Mouse (Mus musculus) cortical plate, adult 2 months (tissue): Measurements from ENCODE around the gene Ptms.

Source experiments
- CTCF ChIP-seq: fragments of 200-500 bp; IDR thresholded peaks from 2 replicates; pipeline ENCODE4 v1.5.1; 2011; ENCODE audit warnings: mild to moderate bottlenecking, control low read depth, low read length; ENCODE audit not compliant: insufficient read depth; ENCODE audit errors: extremely low read depth
- POLR2A ChIP-seq: fragments of 200-500 bp; IDR thresholded peaks from 2 replicates; pipeline ENCODE4 v1.6.1; 2011; ENCODE audit warnings: mild to moderate bottlenecking, low read length, control low read depth; ENCODE audit not compliant: insufficient read depth; ENCODE audit errors: extremely low read depth

DNA sequence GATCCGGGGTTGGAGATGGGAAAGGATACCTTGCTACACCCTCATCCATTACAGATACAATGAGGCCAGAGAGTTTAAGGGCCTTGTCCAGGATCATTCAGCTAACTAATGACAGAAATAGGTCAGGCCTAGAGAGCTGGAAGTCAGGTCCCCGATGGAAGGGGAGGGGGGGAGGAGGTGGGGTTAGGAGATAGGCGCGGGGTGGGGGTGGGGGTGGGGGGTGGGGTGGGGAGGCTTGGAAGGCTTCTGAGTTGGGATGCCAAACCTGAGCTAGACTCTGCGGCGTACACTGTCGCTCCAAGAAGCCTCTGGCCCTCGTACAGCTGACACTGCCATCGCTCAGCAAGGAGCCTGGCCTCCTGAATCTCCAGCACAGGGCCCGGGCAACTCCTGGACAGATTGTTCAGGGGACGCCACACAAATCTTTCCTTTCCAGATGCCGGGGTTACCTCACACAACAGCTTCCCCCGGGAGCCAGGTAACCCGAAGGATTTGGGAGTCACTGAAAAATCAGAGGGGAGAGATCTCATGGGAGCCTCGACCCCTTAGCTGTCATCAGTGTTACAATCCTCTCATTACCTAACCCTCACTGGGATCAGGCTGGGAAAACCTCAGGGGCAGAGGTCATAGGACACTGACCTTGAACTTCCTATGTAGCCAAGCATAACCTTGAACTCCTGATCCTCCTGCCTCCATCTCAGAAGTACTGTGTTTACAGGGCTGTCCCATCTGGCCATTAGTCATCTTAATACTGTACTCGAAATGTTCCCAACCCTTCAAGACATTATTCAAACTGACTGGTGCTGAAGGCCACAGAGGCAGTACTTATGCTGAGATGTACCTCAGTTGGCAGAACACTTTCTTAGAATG is 14.7 kb downstream of the Ptms start:
- TF ChIP-seq POLR2A (no peak), CTCF (no peak)
